Mouse (Mus musculus): ENCODE measurements around the gene Gm21103. TPM values are rescaled to one million over a fixed set of nuclear protein-coding genes. Genes with fewer than 3 reads are reported as not detected.
A peak's percentile ranks its signal among the peaks of the same experiment; 100 is the strongest.
"Not testable (repeated sequence)": the region's sequence is repeated elsewhere in the genome, so short reads cannot be mapped to it uniquely, and the experiment has no call there.

The Gm21103 gene
- total RNA-seq (2021), result not detected
- long read RNA-seq, experiment 1, result 0 reads
- long read RNA-seq, experiment 2, result 0 reads

DNA sequence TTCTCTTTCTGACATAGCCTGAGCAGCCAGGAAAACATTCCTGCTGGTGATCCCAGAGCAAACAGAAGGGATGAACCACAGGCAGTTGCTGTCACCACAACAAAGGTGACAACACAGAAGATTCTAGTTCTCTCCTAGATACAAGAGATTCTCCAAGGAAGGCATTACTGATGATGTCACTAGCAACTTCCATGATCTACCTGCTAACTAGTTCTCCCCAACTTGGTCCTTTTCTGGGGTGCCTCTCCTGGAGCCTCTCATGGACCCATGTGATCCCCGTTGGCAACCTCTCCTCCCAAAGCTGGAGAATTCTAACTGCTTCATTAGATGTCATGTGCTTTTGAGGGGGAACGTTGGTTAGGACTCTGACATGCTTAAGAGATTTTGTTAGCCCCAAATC lies at the start of gene Gm21103:
Gene Gm21103, minus strand, starts transcription at position 101 of the 400 bp plus-strand sequence.
- H3K4me3 ChIP-seq; H3K27ac ChIP-seq; DNase-seq (ENCODE audit: extremely low spot score in 1 of 2, low spot score in 2 of 2); intact Hi-C loops (cut with DNase I): not testable (repeated sequence)

DNA sequence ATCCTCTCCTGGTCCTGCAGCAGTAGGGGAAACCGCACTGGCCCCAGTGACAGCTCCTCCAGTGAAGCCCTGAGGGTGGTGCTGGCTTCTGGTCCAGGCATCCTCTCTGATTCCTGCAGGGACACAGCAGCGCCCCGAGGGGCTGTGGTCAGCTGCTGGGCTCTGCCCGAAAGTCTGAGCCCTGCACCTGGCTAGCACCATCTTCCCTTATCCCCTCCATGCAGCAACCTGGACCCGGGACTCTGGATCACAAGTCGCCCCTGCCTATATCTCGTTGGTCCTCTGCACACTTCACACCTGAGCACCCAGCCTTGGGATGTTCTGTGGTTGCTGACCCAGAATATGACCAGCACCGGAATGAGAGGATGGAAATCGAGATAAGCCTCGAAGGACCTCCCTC lies 38.9 kb upstream of the Gm21103 start, which contains the start of gene Gm3618:
Gene Gm3618, minus strand, starts transcription at position 101 of the 400 bp plus-strand sequence.
- DNase-seq (ENCODE audit: extremely low spot score in 1 of 2, low spot score in 2 of 2); intact Hi-C loops (cut with DNase I); H3K27ac ChIP-seq; H3K4me3 ChIP-seq: not testable (repeated sequence)

- DNase-seq (ENCODE audit: extremely low spot score in 1 of 2, low spot score in 2 of 2), result peak; percentile 32
- intact Hi-C loops (cut with DNase I); H3K27ac ChIP-seq: not testable (repeated sequence)
- peak within 1 kb of the TSS; percentile 50 for H3K4me3 ChIP-seq
Measured at GRCm38 (mm10) chr14:6286931-6287715, 17.5 kb downstream of the Gm21103 start, which contains the start of gene Gm3411. Gene Gm3411, minus strand, starts transcription at chr14:6287250.

Other genes with a start within 250 kb of the Gm21103 start
- gene Gm6337, start 246.6 kb downstream of the Gm21103 start, total RNA-seq (2021), result not detected
- gene Gm8206, start 210.9 kb downstream of the Gm21103 start, total RNA-seq (2021), result not detected
- under 1 TPM; 0.84 to 0.87 TPM for gene Gm3468, start 196.2 kb downstream of the Gm21103 start, total RNA-seq (2021)
- not detected for gene Gm3476, start 179.0 kb downstream of the Gm21103 start, total RNA-seq (2021)
- 1 to 10 TPM in 1 of 2 experiments, under 1 TPM in 1; 0.98 to 1.0 TPM for gene Gm21560, start 85.6 kb downstream of the Gm21103 start, total RNA-seq (2021)
- gene Gm3411, start 17.6 kb downstream of the Gm21103 start, total RNA-seq (2021), result 1 to 10 TPM; 1.4 to 1.7 TPM
- gene Gm3618, start 38.8 kb upstream of the Gm21103 start, total RNA-seq (2021), result not detected
- not detected for gene Gm16440, start 85.5 kb upstream of the Gm21103 start, total RNA-seq (2021)
- under 1 TPM in 1 of 2 experiments, not detected in 1; 0.77 TPM for gene Gm3591, start 107.6 kb upstream of the Gm21103 start, total RNA-seq (2021)
- gene Gm3594, start 139.8 kb upstream of the Gm21103 start, total RNA-seq (2021), result not detected
- not detected for gene Gm8356, start 232.4 kb upstream of the Gm21103 start, total RNA-seq (2021)

Measured in left cerebral cortex, adult 2 months (tissue).